Mouse (Mus musculus): Measurements from ENCODE around the gene Olfr398. TPM values are rescaled to one million over a fixed set of nuclear protein-coding genes. Genes with fewer than 3 reads are reported as not detected.

The Olfr398 gene
- not detected in 2 replicates for polyA plus RNA-seq (2014; fragmentation: Nextera tagmentation; extraction: Ambion mirVana)

- peaks cover 15% of the 10 kb centered on the region for H3K9me3 ChIP-seq (ENCODE audit: control insufficient read depth, low read length)
- H3K4me1 ChIP-seq (ENCODE audit: control insufficient read depth, insufficient read depth, low read length), result no peaks in the 10 kb centered on the region
- DNase-seq (no peak), ATAC-seq (ENCODE audit: low FRiP score, low TSS enrichment) (no peak)
- no peaks in the 10 kb centered on the region for H3K27me3 ChIP-seq (ENCODE audit: control insufficient read depth, insufficient read depth, low read length)
- H3K4me3 ChIP-seq (replicated peaks; ENCODE audit: low read depth, low read length), result no peak within 1 kb of the TSS
- no peaks in the 10 kb centered on the region for H3K36me3 ChIP-seq (ENCODE audit: control insufficient read depth, insufficient read depth, low read length)
- H3K27ac ChIP-seq (replicated peaks; ENCODE audit: low read depth, low read length), result no peak within 1 kb of the TSS
- no peak within 1 kb of the TSS for H3K9ac ChIP-seq (replicated peaks; ENCODE audit: low read length)
- H3K4me2 ChIP-seq (ENCODE audit: low read length), result no peak within 1 kb of the TSS
Measured at GRCm38 (mm10) chr11:73990307-73990706, at the start of gene Olfr398. TSS of gene Olfr398 (minus strand) at chr11:73990407.

DNA sequence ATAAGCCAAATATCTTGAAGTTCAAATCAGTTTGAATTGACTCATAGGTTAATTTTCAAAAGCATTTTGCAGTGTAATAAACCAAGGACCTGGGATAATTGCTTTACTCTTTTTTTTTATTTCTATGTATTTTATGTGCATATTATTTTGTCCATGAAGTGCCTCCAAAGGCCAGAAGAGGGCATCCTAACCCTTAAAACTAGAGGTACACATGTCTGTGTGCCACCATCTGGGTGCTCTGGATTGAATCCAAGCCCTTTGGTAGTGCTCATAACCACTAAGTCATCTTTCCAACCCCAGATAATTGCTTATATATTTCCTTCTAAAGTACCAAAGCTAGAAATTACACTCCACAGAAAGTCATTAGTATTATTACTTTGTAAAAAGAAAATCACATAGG is 2.9 kb upstream of the Olfr398 start:
- H3K9me3 ChIP-seq (ENCODE audit: control insufficient read depth, low read length), result peaks cover 15% of the 10 kb centered on the region
- no peak for ATAC-seq (ENCODE audit: low FRiP score, low TSS enrichment)
- no peaks in the 10 kb centered on the region for H3K36me3 ChIP-seq (ENCODE audit: control insufficient read depth, insufficient read depth, low read length)
- H3K27ac ChIP-seq (replicated peaks; ENCODE audit: low read depth, low read length), result no peak overlapping the region
- no peaks in the 10 kb centered on the region for H3K27me3 ChIP-seq (ENCODE audit: control insufficient read depth, insufficient read depth, low read length)
- no peaks in the 10 kb centered on the region for H3K4me1 ChIP-seq (ENCODE audit: control insufficient read depth, insufficient read depth, low read length)
- H3K9ac ChIP-seq (replicated peaks; ENCODE audit: low read length), result no peak overlapping the region
- DNase-seq, result no peak
- no peak overlapping the region for H3K4me2 ChIP-seq (ENCODE audit: low read length)
- no peak overlapping the region for H3K4me3 ChIP-seq (replicated peaks; ENCODE audit: low read depth, low read length)

GRCm38 (mm10) chr11:73960517-73960916 is 29.7 kb downstream of the Olfr398 start, which contains the start of gene Olfr397:
TSS of gene Olfr397 (plus strand) at chr11:73960817.
- DNase-seq (no peak), ATAC-seq (ENCODE audit: low FRiP score, low TSS enrichment) (no peak)
- Histone ChIP-seq H3K4me3 (replicated peaks; ENCODE audit: low read depth, low read length) (no peak within 1 kb of the TSS), H3K9me3 (ENCODE audit: control insufficient read depth, low read length) (peaks cover 23% of the 10 kb centered on the region), H3K9ac (replicated peaks; ENCODE audit: low read length) (no peak within 1 kb of the TSS), H3K4me2 (ENCODE audit: low read length) (no peak within 1 kb of the TSS), H3K27ac (replicated peaks; ENCODE audit: low read depth, low read length) (no peak within 1 kb of the TSS), H3K4me1 (ENCODE audit: control insufficient read depth, insufficient read depth, low read length) (no peaks in the 10 kb centered on the region), H3K36me3 (ENCODE audit: control insufficient read depth, insufficient read depth, low read length) (no peaks in the 10 kb centered on the region), H3K27me3 (ENCODE audit: control insufficient read depth, insufficient read depth, low read length) (no peaks in the 10 kb centered on the region)
- WGBS, result 77% methylated on average over 1 of the region's 1 CpGs

GRCm38 (mm10) chr11:73936377-73936776 is 53.8 kb downstream of the Olfr398 start, which contains the start of gene Olfr23:
TSS of gene Olfr23 (plus strand) at chr11:73936677.
- DNase-seq (no peak), ATAC-seq (ENCODE audit: low FRiP score, low TSS enrichment) (no peak)
- no peak within 1 kb of the TSS for H3K27ac ChIP-seq (replicated peaks; ENCODE audit: low read depth, low read length)
- H3K27me3 ChIP-seq (ENCODE audit: control insufficient read depth, insufficient read depth, low read length), result no peaks in the 10 kb centered on the region
- H3K9ac ChIP-seq (replicated peaks; ENCODE audit: low read length), result no peak within 1 kb of the TSS
- no peaks in the 10 kb centered on the region for H3K4me1 ChIP-seq (ENCODE audit: control insufficient read depth, insufficient read depth, low read length)
- no peak within 1 kb of the TSS for H3K4me2 ChIP-seq (ENCODE audit: low read length)
- no peak within 1 kb of the TSS for H3K4me3 ChIP-seq (replicated peaks; ENCODE audit: low read depth, low read length)
- H3K36me3 ChIP-seq (ENCODE audit: control insufficient read depth, insufficient read depth, low read length), result no peaks in the 10 kb centered on the region
- H3K9me3 ChIP-seq (ENCODE audit: control insufficient read depth, low read length), result peaks cover 7% of the 10 kb centered on the region; the same call in 1 of the 2 replicates

Other genes with a start within 250 kb of the Olfr398 start
- not detected in 2 replicates for gene Olfr389, start 209.7 kb downstream of the Olfr398 start, polyA plus RNA-seq (2014; fragmentation: Nextera tagmentation; extraction: Ambion mirVana)
- not detected in 2 replicates for gene Olfr390, start 207.4 kb downstream of the Olfr398 start, polyA plus RNA-seq (2014; fragmentation: Nextera tagmentation; extraction: Ambion mirVana)
- gene Olfr391-ps, start 187.4 kb downstream of the Olfr398 start, polyA plus RNA-seq (2014; fragmentation: Nextera tagmentation; extraction: Ambion mirVana), result not detected in 2 replicates
- gene Olfr392, start 173.4 kb downstream of the Olfr398 start, polyA plus RNA-seq (2014; fragmentation: Nextera tagmentation; extraction: Ambion mirVana), result not detected in 2 replicates
- gene Olfr393, start 139.0 kb downstream of the Olfr398 start, polyA plus RNA-seq (2014; fragmentation: Nextera tagmentation; extraction: Ambion mirVana), result not detected in 2 replicates
- not detected in 2 replicates for gene Olfr394, start 99.6 kb downstream of the Olfr398 start, polyA plus RNA-seq (2014; fragmentation: Nextera tagmentation; extraction: Ambion mirVana)
- not detected in 2 replicates for gene Olfr395, start 81.1 kb downstream of the Olfr398 start, polyA plus RNA-seq (2014; fragmentation: Nextera tagmentation; extraction: Ambion mirVana)
- gene Olfr23, start 53.7 kb downstream of the Olfr398 start, polyA plus RNA-seq (2014; fragmentation: Nextera tagmentation; extraction: Ambion mirVana), result not detected in 2 replicates
- gene Olfr397, start 29.6 kb downstream of the Olfr398 start, polyA plus RNA-seq (2014; fragmentation: Nextera tagmentation; extraction: Ambion mirVana), result not detected in 2 replicates
- not detected in 2 replicates for gene Olfr139, start 66.1 kb upstream of the Olfr398 start, polyA plus RNA-seq (2014; fragmentation: Nextera tagmentation; extraction: Ambion mirVana)
- gene Olfr399, start 66.2 kb upstream of the Olfr398 start, polyA plus RNA-seq (2014; fragmentation: Nextera tagmentation; extraction: Ambion mirVana), result not detected in 2 replicates
- gene Zfp616, start 79.5 kb upstream of the Olfr398 start, polyA plus RNA-seq (2014; fragmentation: Nextera tagmentation; extraction: Ambion mirVana), result not detected in 2 replicates
- not detected in 2 replicates for gene Olfr401, start 123.3 kb upstream of the Olfr398 start, polyA plus RNA-seq (2014; fragmentation: Nextera tagmentation; extraction: Ambion mirVana)
- not detected in 2 replicates for gene Olfr402, start 163.1 kb upstream of the Olfr398 start, polyA plus RNA-seq (2014; fragmentation: Nextera tagmentation; extraction: Ambion mirVana)
- gene Olfr403, start 195.8 kb upstream of the Olfr398 start, polyA plus RNA-seq (2014; fragmentation: Nextera tagmentation; extraction: Ambion mirVana), result not detected in 2 replicates
- gene Olfr43, start 221.0 kb upstream of the Olfr398 start, polyA plus RNA-seq (2014; fragmentation: Nextera tagmentation; extraction: Ambion mirVana), result not detected in 2 replicates

All from midbrain, embryonic 14.5 days (tissue).